Mouse (Mus musculus) small intestine, adult 2 months (tissue): ENCODE data around the gene Fgf8.

Source experiments
- CTCF ChIP-seq: fragments of 200-500 bp; IDR thresholded peaks from 2 replicates; pipeline ENCODE4 v1.5.1; 2012; ENCODE audit warnings: low read depth, mild to moderate bottlenecking, control low read depth, inconsistent platforms, low read length, moderate library complexity, mixed read lengths; ENCODE audit not compliant: insufficient replicate concordance, insufficient read length; ENCODE audit errors: extremely low read depth
- POLR2A ChIP-seq: fragments of 200-500 bp; IDR thresholded peaks from 2 replicates; pipeline ENCODE4 v1.6.1; 2012; ENCODE audit warnings: low read depth, mild to moderate bottlenecking, control low read depth, inconsistent platforms, low read length, moderate library complexity

GRCm38 (mm10) chr19:45758671-45759070 lies 16.0 kb upstream of the Fgf8 start:
- TF ChIP-seq CTCF (no peak), POLR2A (no peak)
